Mouse (Mus musculus) cerebellum, adult 2 months (tissue): Measurements from ENCODE around the gene Brip1. TPM values are rescaled to one million over a fixed set of nuclear protein-coding genes. Genes with fewer than 3 reads are reported as not detected.

Experiments used
- DNase-seq, 2 experiments: peaks; one replicate each; pipeline ENCODE4 v3.0.0; 2021
- H3K27ac ChIP-seq: fragments of 200-500 bp; 2 replicates; pipeline ENCODE4 v1.5.1; 2012; ENCODE audit warnings: low read length, control low read depth, inconsistent platforms; ENCODE audit not compliant: insufficient read depth
- H3K27me3 ChIP-seq: fragments of 200-500 bp; 2 replicates; pipeline ENCODE4 v1.6.1; 2012; ENCODE audit warnings: inconsistent platforms, mild to moderate bottlenecking, low read length, moderate library complexity; ENCODE audit not compliant: control insufficient read depth, insufficient read depth
- H3K4me1 ChIP-seq: fragments of 200-500 bp; 2 replicates; pipeline ENCODE4 v1.6.1; 2011; ENCODE audit warnings: low read length; ENCODE audit not compliant: control insufficient read depth, insufficient read depth
- H3K4me3 ChIP-seq: fragments of 200-500 bp; replicated peaks from 2 replicates; pipeline ENCODE3; 2011; ENCODE audit warnings: mild to moderate bottlenecking, low read depth, low read length, control low read depth; ENCODE audit not compliant: insufficient read depth
- CTCF ChIP-seq: fragments of 200-500 bp; IDR thresholded peaks from 2 replicates; pipeline ENCODE4 v1.5.1; 2011; ENCODE audit warnings: low read depth, mild to moderate bottlenecking, control low read depth, low read length, moderate library complexity, borderline replicate concordance; ENCODE audit not compliant: insufficient read depth
- POLR2A ChIP-seq: fragments of 200-500 bp; IDR thresholded peaks from 2 replicates; pipeline ENCODE4 v1.6.1; 2011; ENCODE audit warnings: low read length, control low read depth, borderline replicate concordance; ENCODE audit not compliant: insufficient read depth
- WGBS: fragments of 180-500 bp; shearing (Covaris S2); methylation state at CpG from one replicate; pipeline ENCODE4 v1.1.7; 2018; 5-methylcytosine and 5-hydroxymethylcytosine counted together
- polyA plus RNA-seq: library from polyadenylated mRNA; depleted of rRNA; stranded (reverse); fragments of >200 nt; gene quantifications from 2 replicates; pipeline ENCODE4 v1.2.3, GENCODE M21; 2012

The Brip1 gene
- polyA plus RNA-seq, 1 experiment: 0.03 TPM

DNA sequence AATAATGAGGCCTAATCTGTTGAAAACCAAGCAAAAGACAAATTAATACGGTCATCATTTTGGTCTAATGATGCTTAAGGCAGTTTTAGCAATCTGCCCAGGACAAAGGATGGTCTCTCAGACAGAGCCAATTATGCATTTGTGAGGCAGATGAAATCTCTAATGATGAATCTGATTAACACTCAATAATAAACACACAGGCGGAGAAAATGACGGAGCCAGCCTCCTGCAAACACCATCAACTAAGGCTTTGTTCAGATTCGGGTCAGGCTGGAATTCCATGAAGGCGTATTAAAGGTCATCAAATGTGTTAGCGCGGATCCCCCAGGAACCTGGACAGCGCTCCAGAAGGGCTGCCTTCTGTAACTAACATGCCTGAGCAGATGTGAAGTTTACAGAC, 161.6 kb downstream of the Brip1 start:
- H3K27me3 ChIP-seq: no peaks in the 10 kb centered on the region
- no peak for TF ChIP-seq POLR2A
- no peak for TF ChIP-seq CTCF
- H3K4me1 ChIP-seq: no peaks in the 10 kb centered on the region
- no peak overlapping the region for H3K27ac ChIP-seq
- no peak for DNase-seq
- 57% methylated on average over 8 of the region's 8 CpGs for WGBS
- H3K4me3 ChIP-seq: no peak overlapping the region

DNA sequence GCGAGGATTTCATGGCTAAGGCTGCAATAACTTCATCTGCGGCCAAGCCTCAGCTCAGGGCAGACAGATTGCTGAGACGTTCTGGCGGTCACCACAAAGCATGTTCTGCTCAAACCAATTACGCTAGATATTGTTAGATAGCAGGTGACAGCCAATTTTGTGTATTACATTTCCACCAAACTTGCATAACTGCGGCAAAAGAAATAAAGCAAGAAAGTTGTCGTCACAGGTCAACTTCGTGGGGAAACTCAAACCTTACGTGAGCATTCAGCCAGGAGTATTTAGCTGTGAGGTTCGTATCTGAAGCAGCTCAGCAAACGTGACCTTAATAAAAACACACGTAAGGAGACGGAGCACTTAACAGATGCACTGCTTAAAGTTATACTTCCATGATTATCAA, 162.3 kb downstream of the Brip1 start:
- Histone ChIP-seq H3K27me3 (no peaks in the 10 kb centered on the region), H3K27ac (no peak overlapping the region), H3K4me3 (no peak overlapping the region), H3K4me1 (no peaks in the 10 kb centered on the region)
- DNase-seq: no peak
- TF ChIP-seq CTCF: no peak
- WGBS: 78% methylated on average over 13 of the region's 13 CpGs

DNA sequence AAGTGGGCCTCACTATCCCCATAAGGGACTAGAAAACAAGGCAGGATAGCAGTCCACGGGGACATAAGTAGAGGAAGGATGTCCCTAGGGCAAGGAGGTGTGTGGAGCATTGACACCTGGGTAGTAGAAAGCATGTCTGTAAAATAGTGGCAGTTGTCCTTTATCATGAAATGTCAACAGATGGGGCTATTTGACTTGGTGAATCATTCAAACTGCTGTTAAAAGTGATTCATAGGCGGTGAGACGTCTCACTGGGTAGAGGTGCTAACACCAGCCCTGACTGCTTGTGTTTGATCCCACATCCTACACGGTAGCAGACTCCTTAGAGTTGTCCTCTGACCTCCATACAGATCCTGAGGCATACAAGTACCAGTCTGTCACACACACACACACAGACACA, 168.1 kb downstream of the Brip1 start:
- no peaks in the 10 kb centered on the region for H3K27me3 ChIP-seq
- 78% methylated on average over 4 of the region's 4 CpGs for WGBS
- no peak overlapping the region for H3K27ac ChIP-seq
- no peak for DNase-seq
- H3K4me1 ChIP-seq: no peaks in the 10 kb centered on the region
- H3K4me3 ChIP-seq: no peak overlapping the region
- TF ChIP-seq CTCF: no peak
- no peak for TF ChIP-seq POLR2A

DNA sequence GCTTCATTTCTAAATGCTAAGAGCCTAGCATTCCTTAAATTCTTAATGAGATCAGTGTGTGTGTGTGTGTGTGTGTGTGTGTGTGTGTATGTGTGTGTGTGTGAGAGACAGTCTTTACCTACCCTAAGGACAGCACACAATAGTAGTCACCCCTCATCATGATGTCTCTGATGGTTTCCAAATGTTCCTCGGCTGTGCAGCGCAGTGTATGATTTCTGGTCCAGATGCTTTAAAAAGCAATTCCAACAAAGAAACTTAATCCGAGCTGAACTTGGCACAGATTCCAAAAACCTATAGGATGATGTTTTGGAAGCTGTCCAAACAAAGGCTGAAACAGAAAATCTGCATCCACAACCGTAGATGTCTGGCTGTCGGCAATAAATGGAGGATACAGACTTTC, 173.0 kb downstream of the Brip1 start:
- WGBS: 28% methylated on average over 5 of the region's 5 CpGs
- no peak overlapping the region for H3K4me3 ChIP-seq
- H3K27me3 ChIP-seq: no peaks in the 10 kb centered on the region
- DNase-seq: no peak
- H3K4me1 ChIP-seq: no peaks in the 10 kb centered on the region
- no peak overlapping the region for H3K27ac ChIP-seq
- no peak for TF ChIP-seq CTCF
- TF ChIP-seq POLR2A: no peak

DNA sequence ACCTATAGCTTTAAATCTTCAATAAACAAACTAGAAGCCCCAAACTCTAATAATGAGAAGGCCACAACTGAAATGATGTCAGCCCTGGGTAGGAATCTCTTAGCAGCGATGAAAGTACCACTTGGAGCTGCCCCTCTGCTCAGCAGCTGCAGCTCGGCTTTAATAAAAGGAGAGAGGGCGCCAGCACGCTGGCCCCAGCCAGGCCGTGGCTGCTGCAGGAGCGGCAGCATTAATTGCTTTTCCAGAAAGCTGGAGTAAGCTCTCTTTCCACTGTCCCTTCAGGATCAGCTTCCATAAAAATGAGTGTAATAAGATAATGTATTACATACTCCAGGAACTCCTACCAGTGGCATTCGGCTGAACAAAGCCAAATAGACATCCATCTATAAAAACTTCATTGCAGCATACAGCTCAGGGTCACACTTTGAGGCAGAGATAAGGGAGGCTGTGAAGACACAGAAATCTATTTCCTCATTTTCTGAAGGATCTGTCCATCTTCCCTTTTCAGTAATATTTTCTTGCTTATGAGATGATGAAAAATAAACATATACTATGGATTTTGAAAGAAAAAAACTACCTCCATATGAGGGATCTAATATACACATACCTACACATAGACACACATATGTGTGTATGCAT, 174.3 kb downstream of the Brip1 start:
- Histone ChIP-seq H3K4me3 (no peak overlapping the region), H3K27ac (no peak overlapping the region), H3K4me1 (no peaks in the 10 kb centered on the region), H3K27me3 (no peaks in the 10 kb centered on the region)
- 34% methylated on average over 7 of the region's 7 CpGs for WGBS
- no peak for DNase-seq
- TF ChIP-seq CTCF (no peak), POLR2A (no peak)

DNA sequence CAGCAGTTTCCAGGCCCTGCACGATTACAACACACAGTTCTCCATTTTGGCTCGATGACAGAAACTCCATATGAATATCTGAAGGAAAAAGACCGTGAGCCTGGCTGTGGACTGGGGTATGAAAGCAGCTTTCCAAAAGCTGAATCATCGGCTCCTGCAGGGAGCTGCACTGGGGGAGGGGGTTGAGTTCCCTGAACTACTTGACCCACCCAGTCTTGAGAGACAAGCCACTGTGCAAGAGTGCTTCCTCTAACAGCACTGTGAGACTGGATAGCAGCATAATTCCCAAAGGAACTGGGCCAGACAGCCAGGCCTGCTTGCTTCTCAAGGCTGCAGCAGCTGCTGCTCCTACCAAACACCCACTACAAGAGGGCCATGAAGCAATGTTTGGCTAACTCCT, 178.6 kb downstream of the Brip1 start:
- Histone ChIP-seq H3K4me3 (no peak overlapping the region), H3K27ac (no peak overlapping the region), H3K27me3 (no peaks in the 10 kb centered on the region), H3K4me1 (no peaks in the 10 kb centered on the region)
- TF ChIP-seq CTCF: no peak
- no peak for TF ChIP-seq POLR2A
- no peak for DNase-seq
- 8% methylated on average over 4 of the region's 4 CpGs for WGBS

DNA sequence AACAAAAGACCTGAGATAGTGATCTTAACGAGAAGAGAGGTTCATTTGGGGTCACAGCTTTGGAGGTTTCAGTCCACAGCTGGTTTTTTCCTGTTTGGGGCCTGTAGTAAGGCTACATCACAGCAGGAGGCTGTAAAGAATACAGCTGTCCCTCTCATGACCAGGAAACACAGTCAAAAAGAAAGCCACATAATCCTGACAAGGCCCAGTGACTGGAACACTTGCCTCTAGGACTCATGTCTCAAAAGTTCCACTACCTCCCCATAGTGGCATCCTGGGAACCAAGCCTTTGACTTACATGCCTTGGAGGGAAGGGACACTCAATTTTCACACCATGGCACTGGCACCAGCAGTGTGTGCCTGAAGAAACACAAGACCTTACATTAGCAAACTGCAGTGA, 181.0 kb downstream of the Brip1 start:
- Histone ChIP-seq H3K27ac (no peak overlapping the region), H3K4me1 (no peaks in the 10 kb centered on the region), H3K4me3 (no peak overlapping the region), H3K27me3 (no peaks in the 10 kb centered on the region)
- TF ChIP-seq POLR2A (no peak), CTCF (no peak)
- 52% methylated on average over 1 of the region's 1 CpGs for WGBS
- no peak for DNase-seq

DNA sequence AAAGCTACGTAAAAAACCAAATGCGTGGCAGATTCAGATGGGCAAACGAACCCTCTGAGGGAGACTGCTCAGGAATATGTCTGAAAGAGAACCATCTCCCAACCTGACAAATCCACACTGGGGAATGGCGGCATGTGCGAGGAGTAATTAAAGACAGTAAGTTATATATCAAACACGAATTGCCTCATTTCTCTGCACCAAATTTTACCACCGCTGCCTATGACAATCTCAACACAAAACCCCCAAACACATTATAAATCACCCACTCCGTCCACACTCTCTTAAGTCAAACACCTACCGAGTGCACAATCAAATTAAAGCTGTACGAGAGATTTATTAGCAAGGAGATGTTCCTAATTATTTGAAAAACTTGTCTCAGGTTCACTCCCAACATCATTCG, 184.8 kb downstream of the Brip1 start:
- no peak overlapping the region for H3K4me3 ChIP-seq

More for the DNA sequence above, 184.8 kb downstream of the Brip1 start:
- DNase-seq: no peak
- no peaks in the 10 kb centered on the region for H3K27me3 ChIP-seq
- no peak for TF ChIP-seq POLR2A
- TF ChIP-seq CTCF: no peak
- WGBS: 90% methylated on average over 11 of the region's 11 CpGs
- no peak overlapping the region for H3K27ac ChIP-seq
- H3K4me1 ChIP-seq: no peaks in the 10 kb centered on the region
